In genomic region chr10:21187847-21188246, GRCm38 (mm10) we compare ENCODE assay signal across 20 mouse cellular contexts. TPM values are rescaled to one million over a fixed set of nuclear protein-coding genes. Genes with fewer than 3 reads are reported as not detected.
A peak's percentile ranks its signal among the peaks of the same experiment; 100 is the strongest.
DNase-seq lines count a peak whose midpoint lies in the region; ATAC-seq and TF ChIP-seq lines count a peak whose summit lies in the region.
"Had no signal": no experiment of that assay in that cellular context is flagged by ENCODE, and none has a peak within 500 bp of the region (broad histone marks: within the 10 kb centered on the region; RNA-seq: fewer than 3 reads in every experiment).

No protein-coding gene starts in this region.

- no peak overlapping the region for H3K9ac ChIP-seq in liver, postnatal 0 days (replicated peaks)
- H3K9ac ChIP-seq in liver, embryonic 11.5 days (ENCODE audit: low read depth, low read length), result no peak overlapping the region
- H3K9ac ChIP-seq: forebrain, embryonic 12.5 days; hindbrain, embryonic 13.5 days had no signal

- 0 out of 2 replicates have a peak overlapping the region, but pooled peaks have one; percentile 13 for H3K4me2 ChIP-seq in liver, postnatal 0 days (ENCODE audit: low read depth, low read length)
- H3K4me2 ChIP-seq in liver, embryonic 11.5 days, result no peak overlapping the region

- H3K9me3 ChIP-seq in liver, postnatal 0 days (ENCODE audit: low read length), result no peaks in the 10 kb centered on the region
- H3K9me3 ChIP-seq in liver, embryonic 11.5 days (ENCODE audit: control insufficient read depth, low read length), result no peaks in the 10 kb centered on the region
- H3K9me3 ChIP-seq: embryonic facial prominence, embryonic 13.5 days; forebrain, embryonic 12.5 days; heart, embryonic 15.5 days; hindbrain, embryonic 13.5 days had no signal

- H3K4me3 ChIP-seq in liver, postnatal 0 days (ENCODE audit: low read depth, low read length), result no peak overlapping the region
- no peak overlapping the region for H3K4me3 ChIP-seq in liver, embryonic 11.5 days (ENCODE audit: low read depth, low read length)
- H3K4me3 ChIP-seq: forebrain, embryonic 12.5 days; heart, adult 2 months; hindbrain, embryonic 13.5 days had no signal

- H3K36me3 ChIP-seq in liver, postnatal 0 days (replicated peaks; ENCODE audit: insufficient read depth, low read length), result no peaks in the 10 kb centered on the region
- no peaks in the 10 kb centered on the region for H3K36me3 ChIP-seq in liver, embryonic 11.5 days (ENCODE audit: control insufficient read depth, insufficient read depth, low read length)
- H3K36me3 ChIP-seq: embryonic facial prominence, embryonic 13.5 days; forebrain, embryonic 12.5 days; heart, embryonic 15.5 days; hindbrain, embryonic 13.5 days had no signal

- ATAC-seq in liver, postnatal 0 days, result no peak; the same call in 1 of the 2 replicates
- no peak for ATAC-seq in liver, embryonic 11.5 days (replicated peaks; ENCODE audit: low FRiP score)
- ATAC-seq in activated CD4-positive, CD25-positive, alpha-beta regulatory T cell, adult 4 months, result peak; percentile 25
- ATAC-seq: forebrain, embryonic 16.5 days; Patski had no signal

- H3K27ac ChIP-seq in liver, postnatal 0 days (ENCODE audit: low read depth), result no peak overlapping the region
- H3K27ac ChIP-seq in liver, embryonic 11.5 days (ENCODE audit: low read depth, low read length), result no peak overlapping the region
- H3K27ac ChIP-seq: embryonic facial prominence, embryonic 13.5 days; forebrain, embryonic 12.5 days; heart, adult 2 months; heart, embryonic 15.5 days; hindbrain, embryonic 13.5 days had no signal

- no peaks in the 10 kb centered on the region for H3K27me3 ChIP-seq in liver, postnatal 0 days (ENCODE audit: insufficient read depth, low read length)
- no peaks in the 10 kb centered on the region for H3K27me3 ChIP-seq in liver, embryonic 11.5 days (replicated peaks; ENCODE audit: control insufficient read depth, insufficient read depth, low read length)
- H3K27me3 ChIP-seq: embryonic facial prominence, embryonic 13.5 days; heart, embryonic 15.5 days had no signal

- no peak for TF ChIP-seq EP300 in liver, postnatal 0 days (IDR thresholded peaks at IDR 0.05; ENCODE audit: low read depth)

- TF ChIP-seq CTCF in liver, postnatal 0 days (IDR thresholded peaks at IDR 0.05; ENCODE audit: low read depth), result no peak

- DNase-seq in liver, postnatal 0 days, result no peak
- no peak for DNase-seq in liver, embryonic 11.5 days (ENCODE audit: low spot score)
- peak; percentile 33 for DNase-seq in thymus, postnatal 0 days (ENCODE audit: low spot score)
- no peak for DNase-seq in thymus, postnatal 10 days (ENCODE audit: low spot score in 2 of 2)
- peak; percentile 47 for DNase-seq in CD4-positive helper T cell, adult 2 months (ENCODE audit: low read depth, low spot score)
- DNase-seq in cerebellum, postnatal 14 days, result no peak
- no peak for DNase-seq in embryo, embryonic 10 days (ENCODE audit: low spot score)
- DNase-seq: adrenal gland, adult 8-10 months; adrenal gland, postnatal 36 days; cerebellum, adult 2 months; gastrocnemius, postnatal 14 days; heart, adult 2 months; heart, postnatal 14 days had no signal

- H3K4me1 ChIP-seq in liver, postnatal 0 days (ENCODE audit: insufficient read depth), result peaks cover 10% of the 10 kb centered on the region
- H3K4me1 ChIP-seq in liver, embryonic 11.5 days (replicated peaks; ENCODE audit: control insufficient read depth, insufficient read depth, low read length), result peaks cover 13% of the 10 kb centered on the region; the same call in 1 of the 2 replicates
- H3K4me1 ChIP-seq: embryonic facial prominence, embryonic 13.5 days; heart, embryonic 15.5 days; hindbrain, embryonic 13.5 days had no signal

RNA-seq across cellular contexts. Expression of gene Myb, which starts 27.1 kb away (rescaled TPM):
- 10.0 and 11.1 TPM in 2 replicates for polyA plus RNA-seq in liver, postnatal 0 days (2015; fragmentation: Nextera tagmentation; extraction: Ambion mirVana)
- 40.3 and 42.3 TPM in 2 replicates for polyA plus RNA-seq in liver, embryonic 11.5 days (2014; fragmentation: Nextera tagmentation; extraction: Ambion mirVana)
- polyA plus RNA-seq in thymus, postnatal 0 days (2015; fragmentation: Nextera tagmentation; extraction: Ambion mirVana), result 183 and 202 TPM in 2 replicates
- polyA plus RNA-seq in activated CD4-positive, CD25-positive, alpha-beta regulatory T cell, adult 4 months (2017; shearing (Covaris generic)), result 10 to 100 TPM in 1 of 2 experiments, 1 to 10 TPM in 1; 8.7 to 12.6 TPM

Comparison
In these comparisons a context has a peak if more than half of its experiments do, and no peak if none do; other contexts are left out.
1. DNase-seq: peak in thymus, postnatal 0 days (single experiment) and CD4-positive helper T cell, adult 2 months (single experiment); none in liver, postnatal 0 days (single experiment), liver, embryonic 11.5 days (single experiment), thymus, postnatal 10 days (0 of 2), cerebellum, postnatal 14 days (0 of 2) and embryo, embryonic 10 days (single experiment).